13 mouse cellular contexts compared by ENCODE assay signal in the genomic region with DNA sequence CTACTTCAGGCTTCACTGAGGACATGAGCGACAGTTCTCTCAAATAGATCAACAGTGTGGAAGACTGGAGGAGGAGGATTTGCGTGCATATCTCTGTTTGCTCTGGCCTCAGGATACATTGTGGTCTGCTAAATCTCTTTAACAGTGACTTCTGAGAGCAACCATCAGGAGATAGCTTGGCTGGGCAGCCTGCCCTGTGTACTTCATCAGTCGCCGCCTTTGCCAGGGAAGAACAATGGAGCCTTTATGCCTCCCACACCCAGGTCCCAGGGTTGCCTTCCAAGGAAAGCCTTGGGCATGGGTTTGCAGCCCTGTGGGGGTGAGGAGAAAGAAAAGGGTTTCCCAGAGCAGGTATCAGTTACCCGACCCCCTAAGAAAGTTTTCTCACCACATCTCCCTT.
A peak's percentile ranks its signal among the peaks of the same experiment; 100 is the strongest.
DNase-seq lines count a peak whose midpoint lies in the region; ATAC-seq and TF ChIP-seq lines count a peak whose summit lies in the region.
"Had no signal": no experiment of that assay in that cellular context is flagged by ENCODE, and none has a peak within 500 bp of the region (broad histone marks: within the 10 kb centered on the region; RNA-seq: fewer than 3 reads in every experiment).

No protein-coding gene starts in this region.

- H3K4me3 ChIP-seq in embryonic facial prominence, embryonic 14.5 days (ENCODE audit: low read depth, low read length), result no peak overlapping the region
- H3K4me3 ChIP-seq in embryonic facial prominence, embryonic 10.5 days, result no peak overlapping the region
- H3K4me3 ChIP-seq in lung, embryonic 16.5 days (ENCODE audit: low read length), result no peak overlapping the region
- no peak overlapping the region for H3K4me3 ChIP-seq in lung, postnatal 0 days (ENCODE audit: low read depth, low read length)
- H3K4me3 ChIP-seq in limb, embryonic 10.5 days, result no peak overlapping the region
- H3K4me3 ChIP-seq: left cerebral cortex, adult 2 months had no signal

- intact Hi-C loops in heart, postnatal 25 days (cut with DNase I), result no loop called here

- H3K27ac ChIP-seq in embryonic facial prominence, embryonic 14.5 days (replicated peaks; ENCODE audit: low read depth, low read length), result no peak overlapping the region
- no peak overlapping the region for H3K27ac ChIP-seq in embryonic facial prominence, embryonic 10.5 days (replicated peaks)
- H3K27ac ChIP-seq in lung, embryonic 16.5 days (ENCODE audit: low read length), result peak overlapping the region; percentile 52
- H3K27ac ChIP-seq in lung, postnatal 0 days (ENCODE audit: low read length), result no peak overlapping the region
- H3K27ac ChIP-seq in limb, embryonic 10.5 days, result no peak overlapping the region
- H3K27ac ChIP-seq: kidney, postnatal 0 days; left cerebral cortex, adult 2 months; liver, embryonic 14.5 days had no signal

- TF ChIP-seq CTCF in lung, postnatal 0 days (IDR thresholded peaks at IDR 0.05), result no peak

- no peak overlapping the region for H3K4me2 ChIP-seq in embryonic facial prominence, embryonic 14.5 days (ENCODE audit: low read depth, low read length)
- no peak overlapping the region for H3K4me2 ChIP-seq in lung, embryonic 16.5 days (ENCODE audit: low read depth, low read length)
- H3K4me2 ChIP-seq in lung, postnatal 0 days (replicated peaks; ENCODE audit: low read depth, low read length), result no peak overlapping the region

- no peaks in the 10 kb centered on the region for H3K4me1 ChIP-seq in embryonic facial prominence, embryonic 14.5 days (ENCODE audit: control insufficient read depth, insufficient read depth, low read length)
- 0 out of 2 replicates have a peak, but pooled peaks cover 4% of the 10 kb centered on the region for H3K4me1 ChIP-seq in embryonic facial prominence, embryonic 10.5 days
- peaks cover 4% of the 10 kb centered on the region for H3K4me1 ChIP-seq in lung, embryonic 16.5 days (replicated peaks; ENCODE audit: control insufficient read depth, insufficient read depth, low read length)
- no peaks in the 10 kb centered on the region for H3K4me1 ChIP-seq in lung, postnatal 0 days (ENCODE audit: insufficient read depth, low read depth, low read length)
- no peaks in the 10 kb centered on the region for H3K4me1 ChIP-seq in limb, embryonic 10.5 days

- 21% methylated on average over 5 of the region's 5 CpGs for WGBS in embryonic facial prominence, embryonic 14.5 days
- WGBS in embryonic facial prominence, embryonic 10.5 days, result 46% methylated on average over 5 of the region's 5 CpGs
- WGBS in lung, embryonic 16.5 days, result 53% methylated on average over 5 of the region's 5 CpGs
- 56% methylated on average over 5 of the region's 5 CpGs for WGBS in lung, postnatal 0 days
- WGBS in limb, embryonic 10.5 days, result 87% methylated on average over 5 of the region's 5 CpGs

- no peaks in the 10 kb centered on the region for H3K36me3 ChIP-seq in embryonic facial prominence, embryonic 14.5 days (ENCODE audit: control insufficient read depth, insufficient read depth, low read length)
- H3K36me3 ChIP-seq in embryonic facial prominence, embryonic 10.5 days (replicated peaks), result no peaks in the 10 kb centered on the region
- no peaks in the 10 kb centered on the region for H3K36me3 ChIP-seq in lung, embryonic 16.5 days (ENCODE audit: control insufficient read depth, insufficient read depth, low read length)
- no peaks in the 10 kb centered on the region for H3K36me3 ChIP-seq in lung, postnatal 0 days (ENCODE audit: insufficient read depth, low read length)
- H3K36me3 ChIP-seq in limb, embryonic 10.5 days, result no peaks in the 10 kb centered on the region

- no peak overlapping the region for H3K9ac ChIP-seq in embryonic facial prominence, embryonic 14.5 days (ENCODE audit: low read depth, low read length)
- H3K9ac ChIP-seq in lung, embryonic 16.5 days (ENCODE audit: low read length), result no peak overlapping the region
- H3K9ac ChIP-seq in lung, postnatal 0 days (replicated peaks; ENCODE audit: low read depth), result no peak overlapping the region
- H3K9ac ChIP-seq: liver, embryonic 14.5 days had no signal

- ATAC-seq in embryonic facial prominence, embryonic 14.5 days (ENCODE audit: low read depth), result no peak
- ATAC-seq in lung, embryonic 16.5 days (ENCODE audit: low read depth), result peak; percentile 71; the same call in 1 of the 2 replicates
- no peak for ATAC-seq in lung, postnatal 0 days
- ATAC-seq: Patski had no signal

- TF ChIP-seq EP300 in lung, postnatal 0 days (IDR thresholded peaks at IDR 0.05), result no peak

- DNase-seq in embryonic facial prominence, embryonic 14.5 days (ENCODE audit: low spot score), result peak; percentile 42
- no peak for DNase-seq in embryonic facial prominence, embryonic 10.5 days (ENCODE audit: low spot score)
- DNase-seq in lung, postnatal 0 days (ENCODE audit: low spot score), result no peak
- peak; percentile 16 for DNase-seq in fat pad, adult 2 months (ENCODE audit: extremely low read depth, low read depth, low spot score)
- DNase-seq in heart, postnatal 25 days (ENCODE audit: low spot score), result peak; percentile 43
- DNase-seq in kidney, adult 11 months, result no peak
- DNase-seq in limb, embryonic 10.5 days (ENCODE audit: low spot score), result no peak
- DNase-seq: adrenal gland, postnatal 14 days had no signal

- H3K9me3 ChIP-seq in embryonic facial prominence, embryonic 14.5 days (ENCODE audit: control insufficient read depth, low read length), result no peaks in the 10 kb centered on the region
- H3K9me3 ChIP-seq in embryonic facial prominence, embryonic 10.5 days, result no peaks in the 10 kb centered on the region
- no peaks in the 10 kb centered on the region for H3K9me3 ChIP-seq in lung, embryonic 16.5 days (ENCODE audit: control insufficient read depth, low read length)
- no peaks in the 10 kb centered on the region for H3K9me3 ChIP-seq in lung, postnatal 0 days (ENCODE audit: low read length)
- H3K9me3 ChIP-seq in limb, embryonic 10.5 days (replicated peaks), result no peaks in the 10 kb centered on the region

- H3K27me3 ChIP-seq in embryonic facial prominence, embryonic 14.5 days (replicated peaks; ENCODE audit: control insufficient read depth, insufficient read depth, low read length), result no peaks in the 10 kb centered on the region
- no peaks in the 10 kb centered on the region for H3K27me3 ChIP-seq in embryonic facial prominence, embryonic 10.5 days (replicated peaks; ENCODE audit: low read depth, poor library complexity, severe bottlenecking)
- H3K27me3 ChIP-seq in lung, embryonic 16.5 days (ENCODE audit: control insufficient read depth, insufficient read depth, low read depth, low read length), result no peaks in the 10 kb centered on the region
- H3K27me3 ChIP-seq in lung, postnatal 0 days (replicated peaks; ENCODE audit: insufficient read depth, low read length), result no peaks in the 10 kb centered on the region
- no peaks in the 10 kb centered on the region for H3K27me3 ChIP-seq in limb, embryonic 10.5 days (ENCODE audit: low read depth, poor library complexity, severe bottlenecking)
- H3K27me3 ChIP-seq: Patski had no signal

Comparison
In these comparisons a context has a peak if more than half of its experiments do, and no peak if none do; other contexts are left out.
1. DNase-seq: peak in embryonic facial prominence, embryonic 14.5 days (single experiment), fat pad, adult 2 months (single experiment) and heart, postnatal 25 days (single experiment); none in embryonic facial prominence, embryonic 10.5 days (single experiment), lung, postnatal 0 days (single experiment), kidney, adult 11 months (single experiment) and limb, embryonic 10.5 days (single experiment).